Mouse (Mus musculus) MEL (cell line): ENCODE data around the gene Dpyd. TPM values are rescaled to one million over a fixed set of nuclear protein-coding genes. Genes with fewer than 3 reads are reported as not detected.

Experiments used
- DNase-seq: peaks from one replicate; pipeline ENCODE4 v3.0.0; 2011; ENCODE audit warnings: low read depth, low spot score
- H3K27ac ChIP-seq: 2 replicates; pipeline ENCODE4 v1.5.1; 2012; ENCODE audit warnings: low read depth, mild to moderate bottlenecking, control low read depth, low read length, moderate library complexity; ENCODE audit not compliant: control insufficient read depth
- H3K27me3 ChIP-seq, 2 experiments: fragments of 150-350 bp in 1 of 2; sonication (generic) in 1 of 2; 2 replicates each; pipeline ENCODE4 v1.6.1; 2012; ENCODE audit warnings: low read length in 2 of 2, mild to moderate bottlenecking in 2 of 2, improper control_type of control experiment in 1 of 2, moderate library complexity in 1 of 2; ENCODE audit not compliant: insufficient read depth in 2 of 2, control insufficient read depth in 1 of 2
- H3K36me3 ChIP-seq, 2 experiments: 2 replicates each; pipeline ENCODE4 v1.6.1; 2012 to 2014; ENCODE audit warnings: low read length in 2 of 2, improper control_type of control experiment in 1 of 2, inconsistent platforms in 1 of 2, mild to moderate bottlenecking in 1 of 2; ENCODE audit not compliant: insufficient read depth in 2 of 2, control insufficient read depth in 1 of 2
- H3K4me1 ChIP-seq, 2 experiments: fragments of 150-350 bp in 1 of 2; sonication (generic) in 1 of 2; 2 replicates each; pipeline ENCODE4 v1.6.1; 2012; ENCODE audit warnings: low read length in 2 of 2, improper control_type of control experiment in 1 of 2, mild to moderate bottlenecking in 1 of 2; ENCODE audit not compliant: insufficient read depth in 2 of 2, control insufficient read depth in 1 of 2
- H3K4me3 ChIP-seq, 2 experiments: fragments of 150-350 bp in 1 of 2; sonication (generic) in 1 of 2; 2 replicates each; pipeline ENCODE4 v1.5.1; 2012; ENCODE audit warnings: low read depth in 2 of 2, low read length in 2 of 2, mild to moderate bottlenecking in 2 of 2, moderate library complexity in 2 of 2, control low read depth in 1 of 2, improper control_type of control experiment in 1 of 2; ENCODE audit not compliant: control insufficient read depth in 1 of 2, insufficient read depth in 1 of 2
- H3K79me2 ChIP-seq: 2 replicates; pipeline ENCODE4 v1.6.1; 2012; ENCODE audit warnings: mild to moderate bottlenecking, low read length, moderate library complexity; ENCODE audit not compliant: control insufficient read depth, poor library complexity, insufficient read depth
- H3K9ac ChIP-seq: 2 replicates; pipeline ENCODE4 v1.6.1; 2012; ENCODE audit warnings: low read depth, mild to moderate bottlenecking, control low read depth, low read length, moderate library complexity; ENCODE audit not compliant: control insufficient read depth, poor library complexity, severe bottlenecking
- H3K9me3 ChIP-seq: fragments of 150-350 bp; sonication (generic); replicated peaks from 2 replicates; pipeline ENCODE4 v1.6.1; 2012; ENCODE audit warnings: mild to moderate bottlenecking, low read length, improper control_type of control experiment, moderate library complexity; ENCODE audit not compliant: insufficient read depth
- E2F4 ChIP-seq: IDR thresholded peaks from 2 replicates; pipeline ENCODE4 v1.6.1; 2011; ENCODE audit warnings: low read depth, low read length, improper control_type of control experiment, borderline replicate concordance
- EP300 ChIP-seq, 2 experiments: IDR thresholded peaks; 2 replicates each; pipeline ENCODE4 v1.6.1; 2011; ENCODE audit warnings: improper control_type of control experiment in 2 of 2, low read length in 2 of 2, low read depth in 1 of 2, mild to moderate bottlenecking in 1 of 2
- ETS1 ChIP-seq: IDR thresholded peaks from 2 replicates; pipeline ENCODE4 v1.6.1; 2012; ENCODE audit warnings: low read depth, mild to moderate bottlenecking, inconsistent platforms, low read length, improper control_type of control experiment, moderate library complexity
- HCFC1 ChIP-seq: IDR thresholded peaks from 2 replicates; pipeline ENCODE4 v1.6.1; 2012; ENCODE audit warnings: low read depth, mild to moderate bottlenecking, inconsistent platforms, low read length, improper control_type of control experiment, moderate library complexity
- JUND ChIP-seq: IDR thresholded peaks from 2 replicates; pipeline ENCODE4 v1.6.1; 2011; ENCODE audit warnings: low read depth, mild to moderate bottlenecking, improper control_type of control experiment, low read length
- MAFK ChIP-seq: IDR thresholded peaks from 2 replicates; pipeline ENCODE4 v1.6.1; 2011; ENCODE audit warnings: low read depth, mild to moderate bottlenecking, low read length, improper control_type of control experiment, borderline replicate concordance
- MXI1 ChIP-seq: IDR thresholded peaks from 2 replicates; pipeline ENCODE4 v1.6.1; 2011; ENCODE audit warnings: mild to moderate bottlenecking, low read depth, low read length, improper control_type of control experiment
- MYB ChIP-seq: IDR thresholded peaks from 2 replicates; pipeline ENCODE4 v1.6.1; 2011; ENCODE audit warnings: mild to moderate bottlenecking, low read depth, low read length, improper control_type of control experiment
- NELFE ChIP-seq: IDR thresholded peaks from 2 replicates; pipeline ENCODE4 v1.6.1; 2011; ENCODE audit warnings: low read depth, low read length, improper control_type of control experiment
- POLR2AphosphoS2 ChIP-seq: IDR thresholded peaks from 2 replicates; pipeline ENCODE4 v1.6.1; 2011; ENCODE audit warnings: low read length, improper control_type of control experiment
- POLR2AphosphoS5 ChIP-seq: IDR thresholded peaks from 2 replicates; pipeline ENCODE4 v1.6.1; 2012; ENCODE audit warnings: low read depth, borderline replicate concordance, mild to moderate bottlenecking, inconsistent platforms, low read length, moderate library complexity, mixed read lengths
- RCOR1 ChIP-seq: IDR thresholded peaks from 2 replicates; pipeline ENCODE4 v1.6.1; 2012; ENCODE audit warnings: low read depth, mild to moderate bottlenecking, inconsistent platforms, low read length, improper control_type of control experiment
- SIN3A ChIP-seq: IDR thresholded peaks from 2 replicates; pipeline ENCODE4 v1.6.1; 2012; ENCODE audit warnings: low read length, improper control_type of control experiment, inconsistent platforms
- TAL1 ChIP-seq: IDR thresholded peaks from 2 replicates; pipeline ENCODE4 v1.6.1; 2012; ENCODE audit warnings: mild to moderate bottlenecking, inconsistent platforms, low read length, moderate library complexity, mixed read lengths
- TBP ChIP-seq: IDR thresholded peaks from 2 replicates; pipeline ENCODE4 v1.8.0; 2011; ENCODE audit warnings: low read depth, low read length, improper control_type of control experiment
- TCF12 ChIP-seq: IDR thresholded peaks from 2 replicates; pipeline ENCODE4 v1.6.1; 2014; ENCODE audit warnings: low read depth, mild to moderate bottlenecking, inconsistent platforms, low read length, improper control_type of control experiment, moderate library complexity
- UBTF ChIP-seq: IDR thresholded peaks from 2 replicates; pipeline ENCODE4 v1.6.1; 2012; ENCODE audit warnings: low read depth, mild to moderate bottlenecking, inconsistent platforms, low read length, improper control_type of control experiment, moderate library complexity, borderline replicate concordance; ENCODE audit not compliant: insufficient read depth
- USF1 ChIP-seq: IDR thresholded peaks from 2 replicates; pipeline ENCODE4 v1.6.1; 2014; ENCODE audit warnings: low read depth, mild to moderate bottlenecking, inconsistent platforms, low read length, improper control_type of control experiment, moderate library complexity
- ZC3H11A ChIP-seq: IDR thresholded peaks from 2 replicates; pipeline ENCODE4 v1.6.1; 2012; ENCODE audit warnings: low read depth, mild to moderate bottlenecking, inconsistent platforms, low read length, improper control_type of control experiment
- ZKSCAN1 ChIP-seq: IDR thresholded peaks from 2 replicates; pipeline ENCODE4 v1.6.1; 2012; ENCODE audit warnings: low read depth, mild to moderate bottlenecking, inconsistent platforms, low read length, improper control_type of control experiment, moderate library complexity
- ZNF384 ChIP-seq: IDR thresholded peaks from 2 replicates; pipeline ENCODE4 v1.6.1; 2012; ENCODE audit warnings: low read depth, mild to moderate bottlenecking, inconsistent platforms, low read length, improper control_type of control experiment
- polyA plus RNA-seq, 2 experiments: library from polyadenylated mRNA; stranded (reverse) in 1 of 2; unstranded in 1 of 2; fragments of >175 nt in 1 of 2; fragments of >200 nt in 1 of 2; gene quantifications; 2 replicates each; pipeline versions ENCODE4 v1.2.1 to v1.2.4; 2012; ENCODE audit warnings: low replicate concordance in 2 of 2, low read depth in 1 of 2; ENCODE audit not compliant: insufficient read length in 2 of 2, insufficient read depth in 1 of 2, missing spikeins in 1 of 2
- total RNA-seq: library from RNA; depleted of rRNA; stranded (reverse); fragments of 300-350 nt; gene quantifications from 2 replicates; pipeline ENCODE4 v1.2.3, GENCODE M21; 2012

Gene Dpyd
- total and polyA plus RNA-seq, 3 experiments: not detected

- TF ChIP-seq ETS1: no peak
- no peak for TF ChIP-seq HCFC1
- no peak for TF ChIP-seq MAFK
- TF ChIP-seq JUND: no peak
- TF ChIP-seq TCF12: no peak
- TF ChIP-seq RCOR1: no peak
- no peak for TF ChIP-seq POLR2AphosphoS5
- TF ChIP-seq POLR2AphosphoS2: no peak
- TF ChIP-seq USF1: no peak
- no peak for TF ChIP-seq ZC3H11A
- TF ChIP-seq MYB: no peak
- TF ChIP-seq TAL1: no peak
- no peak for TF ChIP-seq TBP
- TF ChIP-seq ZNF384: no peak
- no peak for TF ChIP-seq E2F4
- TF ChIP-seq MXI1: no peak
- TF ChIP-seq ZKSCAN1: no peak
- TF ChIP-seq UBTF: no peak
- TF ChIP-seq EP300 (IDR thresholded peaks at IDR 0.05; ENCODE audit: low read depth in 1 of 2, low read length in 2 of 2): no peak
- H3K36me3 ChIP-seq: no peaks in the 10 kb centered on the region
- H3K4me1 ChIP-seq: no peaks in the 10 kb centered on the region
- H3K4me3 ChIP-seq: no peak overlapping the region
- H3K27ac ChIP-seq: no peak overlapping the region
- H3K9ac ChIP-seq: no peak overlapping the region
- no peaks in the 10 kb centered on the region for H3K79me2 ChIP-seq
- H3K27me3 ChIP-seq: no peaks in the 10 kb centered on the region
- H3K9me3 ChIP-seq: no peaks in the 10 kb centered on the region
- no peak for DNase-seq
Measured at GRCm38 (mm10) chr3:119280671-119281070, 718.7 kb downstream of the Dpyd start.

- Histone ChIP-seq H3K4me3 (no peak overlapping the region), H3K27ac (no peak overlapping the region), H3K79me2 (no peaks in the 10 kb centered on the region), H3K9ac (no peak overlapping the region), H3K9me3 (no peaks in the 10 kb centered on the region), H3K27me3 (no peaks in the 10 kb centered on the region), H3K36me3 (no peaks in the 10 kb centered on the region), H3K4me1 (no peaks in the 10 kb centered on the region)
- no peak for DNase-seq
- TF ChIP-seq E2F4: no peak
- no peak for TF ChIP-seq NELFE
- no peak for TF ChIP-seq MAFK
- no peak for TF ChIP-seq SIN3A
Measured at GRCm38 (mm10) chr3:119314693-119315092, 752.8 kb downstream of the Dpyd start.
